Mouse (Mus musculus): ENCODE data around the gene Nedd1.

DNA sequence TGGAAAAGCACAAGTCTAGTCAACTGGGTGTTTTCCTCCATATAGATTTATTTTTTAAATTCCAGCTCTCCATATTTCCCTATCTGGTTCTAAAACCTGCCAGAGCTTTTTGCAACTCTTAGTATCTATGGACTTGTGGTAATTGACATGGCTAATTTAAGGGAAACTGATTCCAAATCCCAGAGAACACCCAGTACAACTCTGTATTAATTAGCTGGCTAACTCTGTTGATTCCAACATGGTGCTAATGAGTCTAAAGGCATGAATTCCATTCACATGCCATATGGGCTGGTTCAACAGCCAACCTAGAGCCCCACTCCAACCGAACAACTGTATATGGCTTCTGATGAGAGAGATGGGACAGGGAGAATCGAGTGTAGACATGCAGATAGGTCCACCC lies 74.5 kb downstream of the Nedd1 start:
- TF ChIP-seq CTCF (conservative IDR thresholded peaks at IDR 0.05 in 1 of 2, IDR thresholded peaks at IDR 0.05 in 1 of 2; ENCODE audit: low read depth in 2 of 2, low read length in 2 of 2): no peak
- no peak for TF ChIP-seq USF1 (IDR thresholded peaks at IDR 0.05; ENCODE audit: low read depth, low read length)
- TF ChIP-seq SMC3 (IDR thresholded peaks at IDR 0.05; ENCODE audit: low read depth, low read length): no peak

Measured in CH12.LX (cell line).